Mouse (Mus musculus) heart, embryonic 12.5 days (tissue): ENCODE results near the gene Gm9837. TPM values are rescaled to one million over a fixed set of nuclear protein-coding genes. Genes with fewer than 3 reads are reported as not detected.

Source experiments
- ATAC-seq: fragments of 200-750 bp; cut with Nextera tagmentation; 2 replicates; pipeline ENCODE4 v1.8.0; 2017; ENCODE audit warnings: moderate TSS enrichment, moderate library complexity; ENCODE audit not compliant: insufficient number of reproducible peaks, low FRiP score
- H3K27ac ChIP-seq: fragments of 300-500 bp; sonication (generic); 2 replicates; pipeline ENCODE4 v1.5.1; 2016; ENCODE audit warnings: mild to moderate bottlenecking, moderate library complexity; ENCODE audit not compliant: poor library complexity, severe bottlenecking
- H3K27me3 ChIP-seq: fragments of 300-500 bp; sonication (generic); replicated peaks from 2 replicates; pipeline ENCODE4 v1.6.1; 2016; ENCODE audit warnings: mild to moderate bottlenecking, moderate library complexity
- H3K36me3 ChIP-seq: fragments of 300-500 bp; sonication (generic); 2 replicates; pipeline ENCODE4 v1.6.1; 2016; ENCODE audit warnings: mild to moderate bottlenecking, moderate library complexity
- H3K4me1 ChIP-seq: fragments of 300-500 bp; sonication (generic); replicated peaks from 2 replicates; pipeline ENCODE4 v1.6.1; 2016; ENCODE audit warnings: mild to moderate bottlenecking
- H3K4me2 ChIP-seq: fragments of 300-500 bp; sonication (generic); 2 replicates; pipeline ENCODE4 v1.6.1; 2016; ENCODE audit warnings: mild to moderate bottlenecking, moderate library complexity
- H3K4me3 ChIP-seq: fragments of 300-500 bp; sonication (generic); 2 replicates; pipeline ENCODE4 v1.5.1; 2016; ENCODE audit warnings: mild to moderate bottlenecking
- H3K9ac ChIP-seq: fragments of 300-500 bp; sonication (generic); 2 replicates; pipeline ENCODE4 v1.6.1; 2016; ENCODE audit warnings: mild to moderate bottlenecking, moderate library complexity
- H3K9me3 ChIP-seq: fragments of 300-500 bp; sonication (generic); replicated peaks from 2 replicates; pipeline ENCODE4 v1.6.1; 2016; ENCODE audit warnings: mild to moderate bottlenecking, moderate library complexity
- WGBS: fragments of 180-500 bp; shearing (Covaris S2); methylation state at CpG from one replicate; pipeline ENCODE4 v1.1.7; 2016; 5-methylcytosine and 5-hydroxymethylcytosine counted together
- polyA plus RNA-seq: library from polyadenylated mRNA; unstranded; fragments of >200 nt; fragmentation: Nextera tagmentation; extraction: Ambion mirVana; gene quantifications from 2 replicates; pipeline ENCODE4 v1.2.1, GENCODE M21; 2016

Gm9837 gene
- polyA plus RNA-seq, 1 experiment from 2014 or later, result not detected

GRCm38 (mm10) chr11:53423036-53423435 is 47.2 kb downstream of the Gm9837 start, which contains the start of gene Leap2:
Gene Leap2 (minus strand): TSS chr11:53423170.
- H3K9ac ChIP-seq, result no peak within 1 kb of the TSS
- no peak within 1 kb of the TSS for H3K27ac ChIP-seq
- no peaks in the 10 kb centered on the region for H3K9me3 ChIP-seq
- peaks cover 38% of the 10 kb centered on the region for H3K36me3 ChIP-seq
- H3K27me3 ChIP-seq, result no peaks in the 10 kb centered on the region
- H3K4me2 ChIP-seq, result no peak within 1 kb of the TSS
- ATAC-seq, result no peak
- WGBS, result 74% methylated on average over 4 of the region's 4 CpGs
- no peak within 1 kb of the TSS for H3K4me3 ChIP-seq
- peaks cover 25% of the 10 kb centered on the region for H3K4me1 ChIP-seq

Other genes with a start within 250 kb of the Gm9837 start
- gene Hspa4, start 170.0 kb downstream of the Gm9837 start, polyA plus RNA-seq, result 82.4 and 84.2 TPM in 2 replicates
- gene Zcchc10, start 145.8 kb downstream of the Gm9837 start, polyA plus RNA-seq, result 14.0 and 16.5 TPM in 2 replicates
- gene Aff4, start 119.6 kb downstream of the Gm9837 start, polyA plus RNA-seq, result 53.0 and 53.9 TPM in 2 replicates
- gene Leap2, start 47.3 kb downstream of the Gm9837 start, polyA plus RNA-seq, result not detected in 2 replicates
- gene Uqcrq, start 39.6 kb downstream of the Gm9837 start, polyA plus RNA-seq, result 1,089 and 1,102 TPM in 2 replicates
- 0.56 and 1.3 TPM in 2 replicates for gene Gdf9, start 39.5 kb downstream of the Gm9837 start, polyA plus RNA-seq
- gene Gm10447, start 13.4 kb downstream of the Gm9837 start, polyA plus RNA-seq, result 0.11 and 0.15 TPM in 2 replicates
- gene Shroom1, start 13.3 kb downstream of the Gm9837 start, polyA plus RNA-seq, result 5.3 and 5.8 TPM in 2 replicates
- gene Gm9945, start 9.7 kb upstream of the Gm9837 start, polyA plus RNA-seq, result not detected in 2 replicates
- 0.54 and 0.58 TPM in 2 replicates for gene Sowaha, start 9.8 kb upstream of the Gm9837 start, polyA plus RNA-seq
- 25.1 and 28.4 TPM in 2 replicates for gene Sept8, start 48.8 kb upstream of the Gm9837 start, polyA plus RNA-seq
- 36.1 and 37.2 TPM in 2 replicates for gene Kif3a, start 96.9 kb upstream of the Gm9837 start, polyA plus RNA-seq
- gene Il4, start 148.2 kb upstream of the Gm9837 start, polyA plus RNA-seq, result 0.83 TPM in 1 of 2 replicates, not detected in the other
- gene Il13, start 164.2 kb upstream of the Gm9837 start, polyA plus RNA-seq, result not detected in 2 replicates
- 24.0 and 25.6 TPM in 2 replicates for gene Rad50, start 236.8 kb upstream of the Gm9837 start, polyA plus RNA-seq